Mouse (Mus musculus) liver, embryonic 14.5 days (tissue): ENCODE measurements around the gene Dand5.

ENCODE experiments used
- CTCF ChIP-seq: IDR thresholded peaks from 2 replicates; pipeline ENCODE4 v1.5.1; 2016; ENCODE audit warnings: antibody characterized with exemption, low read depth, control low read depth
- EP300 ChIP-seq: IDR thresholded peaks from 2 replicates; pipeline ENCODE4 v1.6.1; 2016; ENCODE audit warnings: antibody characterized with exemption, low read depth

GRCm38 (mm10) chr8:84789345-84789744 is 33.3 kb downstream of the Dand5 start:
- no peak for TF ChIP-seq EP300
- TF ChIP-seq CTCF, result no peak
